Mouse (Mus musculus) Patski (cell line): ENCODE data around the gene Ccdc39. TPM values are rescaled to one million over a fixed set of nuclear protein-coding genes. Genes with fewer than 3 reads are reported as not detected.

ENCODE experiments used
- ATAC-seq: fragments of 100-300 bp; one replicate; pipeline ENCODE4 v1.8.0; 2021
- CTCF ChIA-PET: fragments of 350-600 bp; sonication (Branson Sonifier 250); formaldehyde crosslinking; loops from one replicate; lab custom pipeline; 2022; ENCODE audit warnings: inconsistent platforms; lab: Charles Lee
- POLR2A ChIA-PET: fragments of 350-600 bp; sonication (Branson Sonifier 250); formaldehyde crosslinking; loops from one replicate; lab custom pipeline; 2022; ENCODE audit warnings: antibody characterized with exemption, inconsistent platforms; lab: Charles Lee
- DNase-seq: peaks from one replicate; pipeline ENCODE4 v3.0.0-alpha.2; 2011; ENCODE audit warnings: low read depth, low spot score
- H3K27me3 ChIP-seq: fragments of 371-371 bp; one replicate; pipeline ENCODE4 v1.5.1; 2021
- CTCF ChIP-seq: fragments of 100-300 bp; IDR thresholded peaks from one replicate; pipeline ENCODE4 v1.5.1; 2021
- in situ Hi-C: fragments of 300-500 bp; cut with MboI; formaldehyde crosslinking; loops from 3 replicates; pipeline ENCODE4 v1.11.1; 2018; ENCODE audit warnings: low pct_unique_long_range_greater_than_20kb, mixed read lengths
- polyA plus RNA-seq: library from polyadenylated mRNA; unstranded; gene quantifications from one replicate; pipeline ENCODE4 v1.2.3, GENCODE M21; 2021

Ccdc39 gene
- polyA plus RNA-seq, 1 experiment from 2014 or later, result 19.1 TPM

DNA sequence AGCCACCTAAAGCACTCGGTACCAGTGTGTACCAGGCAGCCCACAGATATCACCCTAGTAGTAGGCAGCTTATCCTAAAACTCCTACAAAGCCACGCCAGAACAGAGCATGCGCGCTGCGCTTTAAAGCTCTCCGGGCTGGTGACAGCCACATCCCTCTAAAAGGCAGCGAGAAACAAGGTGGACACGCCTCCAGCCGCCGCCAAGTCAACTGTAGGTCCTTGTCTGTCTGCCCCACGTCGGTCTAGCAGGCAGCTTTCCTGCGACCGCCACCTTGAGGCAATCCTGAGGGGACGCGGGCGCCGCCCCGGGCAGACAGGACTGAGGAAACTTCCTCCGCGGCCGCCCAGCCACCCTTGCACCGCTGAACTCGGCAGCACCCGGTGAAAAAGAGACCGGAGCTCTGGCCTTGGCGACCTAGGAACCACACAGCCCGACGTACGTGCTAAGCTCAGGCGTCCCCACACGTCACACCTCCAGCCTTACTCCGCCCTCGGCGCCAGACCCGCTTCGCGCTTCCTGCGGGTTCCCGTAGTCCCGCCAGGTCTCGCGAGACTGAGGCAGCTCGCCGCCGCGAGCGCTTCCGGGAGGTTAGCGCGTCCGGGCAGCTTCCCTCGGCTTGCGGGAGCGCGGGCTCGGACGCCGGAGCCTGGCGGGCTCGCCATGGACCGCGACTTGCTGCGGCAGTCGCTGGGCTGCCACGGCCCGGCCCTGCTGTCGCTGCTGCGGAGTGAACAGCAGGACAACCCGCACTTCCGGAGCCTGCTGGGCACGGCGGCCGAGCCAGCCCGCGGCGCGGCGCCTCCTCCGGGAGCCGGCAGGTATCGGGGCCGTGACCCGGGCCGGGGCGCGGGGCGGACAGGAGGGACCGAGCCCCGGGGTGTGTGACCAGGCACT, 44.2 kb downstream of the Ccdc39 start, which contains the start of gene Ttc14:
Gene Ttc14 (plus strand): TSS at position 216 of the 896 bp plus-strand sequence.
- DNase-seq (peak; percentile 96), ATAC-seq (peak; percentile 98)
- peak; percentile 66 for TF ChIP-seq CTCF
- ChIA-PET POLR2A (interaction anchor here (0.5 to 0.6 kb wide), 3 partner anchors 196 to 1047 kb away, joined by 3 to 7 read pairs (median 3); no protein-coding TSS in a partner anchor), CTCF (interaction anchor here (0.9 to 1.9 kb wide), 7 partner anchors 13 to 124 kb away, joined by 3 to 8 read pairs (median 4); no protein-coding TSS in a partner anchor)
- peaks cover 11% of the 10 kb centered on the region for H3K27me3 ChIP-seq
- in situ Hi-C loops, result loop anchor here (10.0 to 25.0 kb wide), 4 partner anchors 745 to 1238 kb away; no protein-coding TSS in a partner anchor

GRCm38 (mm10) chr3:33790975-33791374, 53.1 kb downstream of the Ccdc39 start:
- ChIA-PET POLR2A (no interaction called here), CTCF (no interaction called here)
- ATAC-seq (no peak), DNase-seq (no peak)
- peak; percentile 14 for TF ChIP-seq CTCF
- in situ Hi-C loops, result loop anchor here (10.0 to 25.0 kb wide), 2 partner anchors 736 to 829 kb away; no protein-coding TSS in a partner anchor
- peaks cover 70% of the 10 kb centered on the region for H3K27me3 ChIP-seq

Other genes starting within 250 kb of the Ccdc39 start
- gene Ttc14, start 44.5 kb downstream of the Ccdc39 start, polyA plus RNA-seq, result 53.9 TPM
- 206 TPM for gene Fxr1, start 175.6 kb upstream of the Ccdc39 start, polyA plus RNA-seq
- gene Dnajc19, start 237.0 kb upstream of the Ccdc39 start, polyA plus RNA-seq, result 90.9 TPM